Comparison of ENCODE assay signal across 23 mouse cellular contexts in genomic region chr15:80576415-80576994, GRCm38 (mm10). TPM values are rescaled to one million over a fixed set of nuclear protein-coding genes. Genes with fewer than 3 reads are reported as not detected.
DNase-seq lines count a peak whose midpoint lies in the region; ATAC-seq lines count a peak whose summit lies in the region.
"Had no signal": no experiment of that assay in that cellular context is flagged by ENCODE, and none has a peak within 500 bp of the region (broad histone marks: within the 10 kb centered on the region; RNA-seq: fewer than 3 reads in every experiment).

No protein-coding gene starts in this region.

- peak; percentile 59 for DNase-seq in CD4-positive, CD25-positive, alpha-beta regulatory T cell, adult 2 months (ENCODE audit: low read depth, low spot score)
- peak; percentile 59 for DNase-seq in induced T-regulatory cell, adult 2 months (ENCODE audit: low read depth)
- no peak for DNase-seq in cerebellum, adult 18-20 months
- no peak for DNase-seq in right cerebral cortex, adult 18-20 months
- DNase-seq: adrenal gland, adult 8-10 months; adrenal gland, postnatal 14 days; adrenal gland, postnatal 36 days; B cell, adult 2 months; cerebellum, adult 11-12 months; cerebellum, adult 8-10 months; cerebellum, adult 9-11 months; cerebellum, postnatal 36 days; embryo, embryonic 11 days had no signal

- no peak for ATAC-seq in CD4-positive, CD25-positive, alpha-beta regulatory T cell, adult 4 months
- ATAC-seq: activated CD4-positive, CD25-positive, alpha-beta regulatory T cell, adult 4 months; forebrain, embryonic 14.5 days had no signal

RNA-seq across cellular contexts. Expression of gene Grap2, which starts 4.1 kb away (rescaled TPM):
- 10 to 100 TPM; 37.7 to 55.0 TPM for polyA plus RNA-seq in CD4-positive, CD25-positive, alpha-beta regulatory T cell, adult 4 months (2017; shearing (Covaris generic))
- polyA plus RNA-seq: forebrain, embryonic 16.5 days had no signal

RNA-seq across cellular contexts. Expression of gene Enthd1, which starts 11.5 kb away (rescaled TPM):
- under 1 TPM in 1 of 2 experiments, not detected in 1; 0.24 TPM for polyA plus RNA-seq in CD4-positive, CD25-positive, alpha-beta regulatory T cell, adult 4 months (2017; shearing (Covaris generic))
- polyA plus RNA-seq: embryonic facial prominence, embryonic 11.5 days; embryonic facial prominence, embryonic 13.5 days; embryonic facial prominence, embryonic 15.5 days; erythroblast, embryonic 14.5 days; forebrain, embryonic 10.5 days; forebrain, embryonic 12.5 days; forebrain, embryonic 14.5 days; forebrain, embryonic 16.5 days had no signal

Comparison
In these comparisons a context has a peak if more than half of its experiments do, and no peak if none do; other contexts are left out.
1. DNase-seq: peak in CD4-positive, CD25-positive, alpha-beta regulatory T cell, adult 2 months (single experiment) and induced T-regulatory cell, adult 2 months (single experiment); none in cerebellum, adult 18-20 months (0 of 2) and right cerebral cortex, adult 18-20 months (single experiment).